Mouse (Mus musculus): ENCODE measurements around the gene Vmn2r-ps130. TPM values are rescaled to one million over a fixed set of nuclear protein-coding genes. Genes with fewer than 3 reads are reported as not detected.
"Not testable (repeated sequence)": the region's sequence is repeated elsewhere in the genome, so short reads cannot be mapped to it uniquely, and the experiment has no call there.

Gene Vmn2r-ps130
- polyA plus RNA-seq (2016; fragmentation: Nextera tagmentation; extraction: Ambion mirVana), result not detected in 2 replicates

DNA sequence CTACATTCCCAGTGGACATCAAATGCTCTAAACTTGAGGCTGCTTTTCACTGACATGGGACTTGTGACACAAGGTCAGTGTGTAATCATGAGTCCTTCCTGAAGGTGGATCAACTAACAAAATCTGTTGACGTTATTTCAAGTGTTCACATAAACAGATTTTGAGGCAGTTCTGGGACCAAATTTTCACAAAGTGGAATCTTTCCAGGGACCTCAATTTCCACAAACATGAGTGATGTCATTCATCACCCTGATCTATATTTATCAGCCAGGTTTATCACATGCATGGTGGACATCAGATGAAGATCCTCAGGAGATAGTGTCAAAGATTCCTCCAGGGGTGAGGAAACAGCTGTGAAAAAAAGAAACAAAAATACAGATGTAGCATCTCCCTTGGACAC, at the start of gene Vmn2r-ps130:
TSS of gene Vmn2r-ps130 (plus strand) at position 301 of the 400 bp plus-strand sequence.
- not testable (repeated sequence) for H3K9me3 ChIP-seq; H3K27ac ChIP-seq; H3K4me3 ChIP-seq (replicated peaks); H3K9ac ChIP-seq (replicated peaks); H3K36me3 ChIP-seq; H3K4me1 ChIP-seq (replicated peaks); H3K27me3 ChIP-seq; H3K4me2 ChIP-seq; ATAC-seq (ENCODE audit: insufficient number of reproducible peaks, insufficient read depth, low FRiP score, low TSS enrichment, low read depth)
- no CpG with 5 or more reads among the region's 1 CpGs for WGBS

Other genes starting within 250 kb of the Vmn2r-ps130 start
- gene Zfp945, start 194.0 kb upstream of the Vmn2r-ps130 start, polyA plus RNA-seq (2016; fragmentation: Nextera tagmentation; extraction: Ambion mirVana), result 26.6 and 28.8 TPM in 2 replicates
- not detected in 2 replicates for gene Vmn2r113, start 118.2 kb upstream of the Vmn2r-ps130 start, polyA plus RNA-seq (2016; fragmentation: Nextera tagmentation; extraction: Ambion mirVana)
- gene Zfp40, start 132.1 kb downstream of the Vmn2r-ps130 start, polyA plus RNA-seq (2016; fragmentation: Nextera tagmentation; extraction: Ambion mirVana), result 13.4 and 16.2 TPM in 2 replicates

All from limb, embryonic 12.5 days (tissue).